Mouse (Mus musculus) naive thymus-derived CD4-positive, alpha-beta T cell, adult 5 months (primary cell): ENCODE measurements around the gene Calb2. TPM values are rescaled to one million over a fixed set of nuclear protein-coding genes. Genes with fewer than 3 reads are reported as not detected.

Experiments used
- polyA plus RNA-seq: library from polyadenylated mRNA; unstranded; fragments of 100-300 nt; shearing (Covaris generic); gene quantifications from one replicate; pipeline ENCODE4 v1.2.1, GENCODE M21; 2017

Gene Calb2
- polyA plus RNA-seq: not detected

GRCm38 (mm10) chr8:110168046-110168445 lies at the start of gene Calb2:
TSS of gene Calb2 (minus strand) at chr8:110168210.

GRCm38 (mm10) chr8:110215365-110215764 lies 47.4 kb upstream of the Calb2 start, which contains the start of gene Cmtr2:
TSS of gene Cmtr2 (plus strand) at chr8:110215665.

GRCm38 (mm10) chr8:110102653-110103052 lies 65.4 kb downstream of the Calb2 start, which contains the start of gene Gm17720:
TSS of gene Gm17720 (minus strand) at chr8:110102753.

GRCm38 (mm10) chr8:110100907-110101306 lies 67.1 kb downstream of the Calb2 start, which contains the start of gene Gm21964:
TSS of gene Gm21964 (plus strand) at chr8:110101207.

Other genes starting within 250 kb of the Calb2 start
- gene Marveld3, start 206.0 kb downstream of the Calb2 start, polyA plus RNA-seq: not detected
- not detected for gene Tat, start 177.8 kb downstream of the Calb2 start, polyA plus RNA-seq
- gene Chst4, start 128.5 kb downstream of the Calb2 start, polyA plus RNA-seq: not detected
- 0.30 TPM for gene Zfp612, start 88.5 kb downstream of the Calb2 start, polyA plus RNA-seq
- not detected for gene Gm21964, start 67.0 kb downstream of the Calb2 start, polyA plus RNA-seq
- not detected for gene Gm17720, start 65.5 kb downstream of the Calb2 start, polyA plus RNA-seq
- gene Cmtr2, start 47.5 kb upstream of the Calb2 start, polyA plus RNA-seq: 4.5 TPM
- gene Hydin, start 98.8 kb upstream of the Calb2 start, polyA plus RNA-seq: not detected